Mouse (Mus musculus) urinary bladder, adult 2 months (tissue): Measurements from ENCODE around the gene Mien1. TPM values are rescaled to one million over a fixed set of nuclear protein-coding genes. Genes with fewer than 3 reads are reported as not detected.
A peak's percentile ranks its signal among the peaks of the same experiment; 100 is the strongest.

Experiments
- DNase-seq: peaks from one replicate; pipeline ENCODE4 v3.0.0; 2022; ENCODE audit warnings: low spot score
- polyA plus RNA-seq: library from polyadenylated mRNA; depleted of rRNA; stranded (reverse); fragments of >200 nt; gene quantifications from 2 replicates; pipeline ENCODE4 v1.2.3, GENCODE M21; 2012

Mien1 gene
- polyA plus RNA-seq, 1 experiment, result 127 TPM

- no peak for DNase-seq
Observed at GRCm38 (mm10) chr11:98459860-98460259, 21.1 kb upstream of the Mien1 start.

GRCm38 (mm10) chr11:98459071-98459741, 20.4 kb upstream of the Mien1 start:
- DNase-seq, result no peak

- DNase-seq, result no peak
Observed at GRCm38 (mm10) chr11:98458121-98458990, 19.6 kb upstream of the Mien1 start.

GRCm38 (mm10) chr11:98457367-98458120, 18.8 kb upstream of the Mien1 start:
- peak; percentile 89 for DNase-seq

- no peak for DNase-seq
Observed at GRCm38 (mm10) chr11:98456945-98457344, 18.2 kb upstream of the Mien1 start.

- DNase-seq, result no peak
Observed at GRCm38 (mm10) chr11:98456545-98456944, 17.8 kb upstream of the Mien1 start.

GRCm38 (mm10) chr11:98455484-98455883, 16.7 kb upstream of the Mien1 start:
- no peak for DNase-seq

- DNase-seq, result no peak
Observed at GRCm38 (mm10) chr11:98449921-98450771, 11.4 kb upstream of the Mien1 start.

GRCm38 (mm10) chr11:98449419-98449818, 10.6 kb upstream of the Mien1 start:
- no peak for DNase-seq

- DNase-seq, result no peak
Observed at GRCm38 (mm10) chr11:98448191-98448790, 9.5 kb upstream of the Mien1 start.

GRCm38 (mm10) chr11:98447475-98447834, 8.7 kb upstream of the Mien1 start:
- no peak for DNase-seq

- no peak for DNase-seq
Observed at GRCm38 (mm10) chr11:98446562-98447474, 8.0 kb upstream of the Mien1 start.

- no peak for DNase-seq
Observed at GRCm38 (mm10) chr11:98446213-98446561, 7.4 kb upstream of the Mien1 start, which contains the start of gene Grb7. Gene Grb7, plus strand, starts transcription at chr11:98446394.

GRCm38 (mm10) chr11:98445679-98446078, 6.9 kb upstream of the Mien1 start:
- DNase-seq, result no peak

GRCm38 (mm10) chr11:98445238-98445637, 6.4 kb upstream of the Mien1 start:
- no peak for DNase-seq

- no peak for DNase-seq
Observed at GRCm38 (mm10) chr11:98443688-98444087, 4.9 kb upstream of the Mien1 start.

GRCm38 (mm10) chr11:98437441-98437840, 1.4 kb downstream of the Mien1 start:
- DNase-seq, result no peak

GRCm38 (mm10) chr11:98435723-98436122, 3.1 kb downstream of the Mien1 start:
- DNase-seq, result no peak

- DNase-seq, result no peak
Observed at GRCm38 (mm10) chr11:98431743-98432502, 6.9 kb downstream of the Mien1 start.
